Mouse (Mus musculus) G1E (cell line): ENCODE results near the gene Cacng8.

Source experiments
- CTCF ChIP-seq: IDR thresholded peaks from 2 replicates; pipeline ENCODE4 v1.5.1; 2012; ENCODE audit warnings: low read depth, low read length, inconsistent platforms, mixed read lengths
- GATA1 ChIP-seq: IDR thresholded peaks from 2 replicates; pipeline ENCODE4 v1.6.1; 2012; ENCODE audit warnings: borderline replicate concordance, low read length, inconsistent platforms, mixed read lengths
- POLR2AphosphoS5 ChIP-seq: IDR thresholded peaks from 2 replicates; pipeline ENCODE4 v1.6.1; 2012; ENCODE audit warnings: low read depth, low read length, inconsistent platforms; ENCODE audit not compliant: insufficient replicate concordance
- TAL1 ChIP-seq: conservative IDR thresholded peaks from 2 replicates; pipeline ENCODE4 v1.6.1; 2012; ENCODE audit warnings: low read depth, low read length, inconsistent platforms, mixed read lengths

GRCm38 (mm10) chr7:3382123-3382522 is 8.4 kb upstream of the Cacng8 start:
- TF ChIP-seq POLR2AphosphoS5 (no peak), CTCF (no peak), GATA1 (no peak), TAL1 (no peak)
